14 mouse cellular contexts compared by ENCODE assay signal in the genomic region with DNA sequence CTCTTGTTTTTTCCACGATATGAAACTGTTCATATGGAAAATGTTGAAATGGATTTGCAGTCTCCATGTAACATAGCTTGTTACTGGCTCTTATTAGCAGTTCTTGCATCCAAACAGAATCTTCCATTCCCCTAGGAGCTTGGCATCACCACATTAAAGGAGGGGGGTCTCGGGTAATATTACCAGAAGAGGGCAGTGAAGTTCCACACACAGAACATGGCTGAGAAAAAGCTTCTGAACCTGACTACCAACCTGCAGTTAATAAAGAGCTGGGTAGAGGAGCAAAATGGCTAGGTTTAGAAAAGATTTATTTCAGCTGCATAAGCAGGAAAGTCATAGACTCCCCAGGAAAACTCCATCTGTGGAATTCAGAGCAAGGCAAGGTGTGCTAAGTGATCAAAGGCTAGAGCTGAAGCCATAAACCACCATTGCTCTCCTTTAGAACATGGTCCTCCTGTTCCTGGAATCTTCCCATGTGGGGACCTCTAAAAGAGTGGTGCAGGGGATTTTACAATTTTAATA.
DNase-seq lines count a peak whose midpoint lies in the region; ATAC-seq and TF ChIP-seq lines count a peak whose summit lies in the region.
"Had no signal": no experiment of that assay in that cellular context is flagged by ENCODE, and none has a peak within 500 bp of the region (broad histone marks: within the 10 kb centered on the region; RNA-seq: fewer than 3 reads in every experiment).

No protein-coding gene starts in this region.

- H3K27me3 ChIP-seq in forebrain, postnatal 0 days (ENCODE audit: insufficient read depth, low read length), result no peaks in the 10 kb centered on the region
- no peaks in the 10 kb centered on the region for H3K27me3 ChIP-seq in forebrain, embryonic 16.5 days (replicated peaks; ENCODE audit: control insufficient read depth, insufficient read depth, low read length)
- no peaks in the 10 kb centered on the region for H3K27me3 ChIP-seq in midbrain, embryonic 14.5 days (ENCODE audit: control insufficient read depth, insufficient read depth, low read length)
- no peaks in the 10 kb centered on the region for H3K27me3 ChIP-seq in midbrain, embryonic 10.5 days (ENCODE audit: low read depth, poor library complexity, severe bottlenecking)
- H3K27me3 ChIP-seq: embryonic facial prominence, embryonic 13.5 days; kidney, embryonic 15.5 days; Patski had no signal

- no peaks in the 10 kb centered on the region for H3K9me3 ChIP-seq in forebrain, postnatal 0 days (ENCODE audit: low read length)
- no peaks in the 10 kb centered on the region for H3K9me3 ChIP-seq in forebrain, embryonic 16.5 days (ENCODE audit: control insufficient read depth, low read length)
- H3K9me3 ChIP-seq in midbrain, embryonic 14.5 days (ENCODE audit: control insufficient read depth, low read length), result no peaks in the 10 kb centered on the region
- no peaks in the 10 kb centered on the region for H3K9me3 ChIP-seq in midbrain, embryonic 10.5 days (replicated peaks)
- H3K9me3 ChIP-seq: embryonic facial prominence, embryonic 13.5 days; kidney, embryonic 15.5 days had no signal

- no peak overlapping the region for H3K9ac ChIP-seq in forebrain, postnatal 0 days
- H3K9ac ChIP-seq in forebrain, embryonic 16.5 days (replicated peaks; ENCODE audit: low read depth, low read length), result no peak overlapping the region
- no peak overlapping the region for H3K9ac ChIP-seq in midbrain, embryonic 14.5 days (replicated peaks; ENCODE audit: low read length)
- H3K9ac ChIP-seq: embryonic facial prominence, embryonic 13.5 days; kidney, embryonic 15.5 days had no signal

- no peak overlapping the region for H3K4me3 ChIP-seq in forebrain, postnatal 0 days (ENCODE audit: low read depth, low read length)
- no peak overlapping the region for H3K4me3 ChIP-seq in forebrain, embryonic 16.5 days (replicated peaks; ENCODE audit: low read length)
- no peak overlapping the region for H3K4me3 ChIP-seq in midbrain, embryonic 14.5 days (replicated peaks; ENCODE audit: low read depth, low read length)
- no peak overlapping the region for H3K4me3 ChIP-seq in midbrain, embryonic 10.5 days
- H3K4me3 ChIP-seq: embryonic facial prominence, embryonic 13.5 days; kidney, embryonic 15.5 days had no signal

- H3K36me3 ChIP-seq in forebrain, postnatal 0 days (ENCODE audit: insufficient read depth), result no peaks in the 10 kb centered on the region
- no peaks in the 10 kb centered on the region for H3K36me3 ChIP-seq in forebrain, embryonic 16.5 days (ENCODE audit: control insufficient read depth, insufficient read depth)
- no peaks in the 10 kb centered on the region for H3K36me3 ChIP-seq in midbrain, embryonic 14.5 days (ENCODE audit: control insufficient read depth, insufficient read depth, low read length)
- no peaks in the 10 kb centered on the region for H3K36me3 ChIP-seq in midbrain, embryonic 10.5 days
- H3K36me3 ChIP-seq: embryonic facial prominence, embryonic 13.5 days; kidney, embryonic 15.5 days had no signal

- ATAC-seq in forebrain, postnatal 0 days, result no peak
- no peak for ATAC-seq in forebrain, embryonic 16.5 days
- no peak for ATAC-seq in midbrain, embryonic 14.5 days (ENCODE audit: low FRiP score, low TSS enrichment)
- ATAC-seq: Patski had no signal

- no peaks in the 10 kb centered on the region for H3K4me1 ChIP-seq in forebrain, postnatal 0 days (ENCODE audit: insufficient read depth)
- H3K4me1 ChIP-seq in forebrain, embryonic 16.5 days (replicated peaks; ENCODE audit: control insufficient read depth, insufficient read depth, low read length), result no peaks in the 10 kb centered on the region
- H3K4me1 ChIP-seq in midbrain, embryonic 14.5 days (ENCODE audit: control insufficient read depth, insufficient read depth, low read length), result no peaks in the 10 kb centered on the region
- H3K4me1 ChIP-seq in midbrain, embryonic 10.5 days, result no peaks in the 10 kb centered on the region
- H3K4me1 ChIP-seq: embryonic facial prominence, embryonic 13.5 days; kidney, embryonic 15.5 days had no signal

- H3K4me2 ChIP-seq in forebrain, postnatal 0 days (ENCODE audit: low read depth), result no peak overlapping the region
- H3K4me2 ChIP-seq in forebrain, embryonic 16.5 days (ENCODE audit: low read length), result no peak overlapping the region
- no peak overlapping the region for H3K4me2 ChIP-seq in midbrain, embryonic 14.5 days (ENCODE audit: low read length)
- H3K4me2 ChIP-seq: embryonic facial prominence, embryonic 13.5 days; kidney, embryonic 15.5 days had no signal

- peak; percentile 44 for DNase-seq in forebrain, postnatal 0 days
- peak; percentile 45 for DNase-seq in midbrain, embryonic 14.5 days
- DNase-seq in midbrain, embryonic 10.5 days (ENCODE audit: low spot score), result no peak
- DNase-seq in forelimb bud, embryonic 11.5 days (ENCODE audit: low read depth, low spot score), result peak; percentile 61
- no peak for DNase-seq in adrenal gland, adult (ENCODE audit: inconsistent age in 2 of 2, low spot score in 1 of 2)
- no peak for DNase-seq in ovary, postnatal 36 days (ENCODE audit: low spot score)
- no peak for DNase-seq in cerebellum, adult 9-10 months
- DNase-seq: adrenal gland, postnatal 14 days; lung, adult 18-20 months; thymus, adult 18-20 months had no signal

- 50% methylated on average over 2 of the region's 2 CpGs for WGBS in forebrain, postnatal 0 days
- WGBS in forebrain, embryonic 16.5 days, result 48% methylated on average over 2 of the region's 2 CpGs
- 53% methylated on average over 2 of the region's 2 CpGs for WGBS in midbrain, embryonic 14.5 days
- 56% methylated on average over 2 of the region's 2 CpGs for WGBS in midbrain, embryonic 10.5 days

- peak; percentile 33; the same call in 1 of the 2 replicates for TF ChIP-seq CTCF in forebrain, postnatal 0 days (IDR thresholded peaks at IDR 0.05; ENCODE audit: low read depth)

- no peak overlapping the region for H3K27ac ChIP-seq in forebrain, postnatal 0 days (ENCODE audit: low read depth, low read length)
- H3K27ac ChIP-seq in forebrain, embryonic 16.5 days (ENCODE audit: low read length), result no peak overlapping the region
- H3K27ac ChIP-seq in midbrain, embryonic 14.5 days (replicated peaks; ENCODE audit: low read depth, low read length), result no peak overlapping the region
- no peak overlapping the region for H3K27ac ChIP-seq in midbrain, embryonic 10.5 days (replicated peaks)
- H3K27ac ChIP-seq: embryonic facial prominence, embryonic 13.5 days; kidney, embryonic 15.5 days had no signal

Comparison
In these comparisons a context has a peak if more than half of its experiments do, and no peak if none do; other contexts are left out.
1. DNase-seq: peak in forebrain, postnatal 0 days (single experiment), midbrain, embryonic 14.5 days (single experiment) and forelimb bud, embryonic 11.5 days (single experiment); none in midbrain, embryonic 10.5 days (single experiment), adrenal gland, adult (0 of 2), ovary, postnatal 36 days (single experiment) and cerebellum, adult 9-10 months (single experiment).